Mouse (Mus musculus): ENCODE measurements around the gene Ppfia4. TPM values are rescaled to one million over a fixed set of nuclear protein-coding genes. Genes with fewer than 3 reads are reported as not detected.

The Ppfia4 gene
- polyA plus RNA-seq, 1 experiment from 2014 or later = 2.5 TPM

GRCm38 (mm10) chr1:134363194-134363593 lies 30.5 kb upstream of the Ppfia4 start:
- no peak for TF ChIP-seq CTCF (IDR thresholded peaks at IDR 0.05; ENCODE audit: low read depth)
- Histone ChIP-seq H3K4me3 (ENCODE audit: low read depth, low read length) (no peak overlapping the region), H3K36me3 (ENCODE audit: control insufficient read depth, insufficient read depth) (peaks cover 8% of the 10 kb centered on the region; the same call in 1 of the 2 replicates), H3K27ac (ENCODE audit: low read depth, low read length) (no peak overlapping the region), H3K4me2 (replicated peaks; ENCODE audit: low read depth) (no peak overlapping the region), H3K9ac (ENCODE audit: low read depth, low read length) (no peak overlapping the region), H3K4me1 (replicated peaks; ENCODE audit: control insufficient read depth, insufficient read depth, low read length) (peaks cover 3% of the 10 kb centered on the region; the same call in 1 of the 2 replicates), H3K9me3 (ENCODE audit: control insufficient read depth) (no peaks in the 10 kb centered on the region), H3K27me3 (replicated peaks; ENCODE audit: control insufficient read depth, insufficient read depth, low read length) (no peaks in the 10 kb centered on the region)
- WGBS = 82% methylated on average over 4 of the region's 4 CpGs
- no peak for ATAC-seq

DNA sequence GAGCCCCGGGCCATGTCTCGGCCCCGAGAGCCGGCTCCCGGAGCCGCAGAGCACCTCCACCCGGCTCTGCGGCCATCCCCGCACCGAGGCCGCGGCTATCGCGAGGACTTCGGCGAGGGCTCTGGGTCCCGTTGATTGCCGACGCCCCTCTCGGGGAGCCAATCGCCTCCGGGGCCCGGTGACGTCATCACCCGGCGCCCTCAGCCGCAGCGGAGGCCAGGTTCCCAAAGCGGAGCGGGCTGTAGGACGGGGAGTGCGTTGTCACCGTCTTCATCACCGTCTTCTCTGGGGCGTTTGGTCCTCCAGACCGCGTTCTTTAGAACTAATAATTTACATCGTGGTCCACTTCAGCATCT lies 29.1 kb upstream of the Ppfia4 start, which contains the start of gene Tmem183a:
Tmem183a (minus strand) TSS at position 123 of the 356 bp plus-strand sequence.
- Histone ChIP-seq H3K36me3 (ENCODE audit: control insufficient read depth, insufficient read depth) (peaks cover 14% of the 10 kb centered on the region), H3K4me2 (replicated peaks; ENCODE audit: low read depth) (peak within 1 kb of the TSS; percentile 80), H3K27ac (ENCODE audit: low read depth, low read length) (peak within 1 kb of the TSS; percentile 92), H3K9ac (ENCODE audit: low read depth, low read length) (peak within 1 kb of the TSS; percentile 94), H3K9me3 (ENCODE audit: control insufficient read depth) (no peaks in the 10 kb centered on the region), H3K4me3 (ENCODE audit: low read depth, low read length) (peak within 1 kb of the TSS; percentile 87), H3K27me3 (replicated peaks; ENCODE audit: control insufficient read depth, insufficient read depth, low read length) (no peaks in the 10 kb centered on the region), H3K4me1 (replicated peaks; ENCODE audit: control insufficient read depth, insufficient read depth, low read length) (peaks cover 3% of the 10 kb centered on the region; the same call in 1 of the 2 replicates)
- 0% methylated on average over 38 of the region's 38 CpGs for WGBS
- ATAC-seq = peak; percentile 95
- TF ChIP-seq CTCF (IDR thresholded peaks at IDR 0.05; ENCODE audit: low read depth) = no peak

DNA sequence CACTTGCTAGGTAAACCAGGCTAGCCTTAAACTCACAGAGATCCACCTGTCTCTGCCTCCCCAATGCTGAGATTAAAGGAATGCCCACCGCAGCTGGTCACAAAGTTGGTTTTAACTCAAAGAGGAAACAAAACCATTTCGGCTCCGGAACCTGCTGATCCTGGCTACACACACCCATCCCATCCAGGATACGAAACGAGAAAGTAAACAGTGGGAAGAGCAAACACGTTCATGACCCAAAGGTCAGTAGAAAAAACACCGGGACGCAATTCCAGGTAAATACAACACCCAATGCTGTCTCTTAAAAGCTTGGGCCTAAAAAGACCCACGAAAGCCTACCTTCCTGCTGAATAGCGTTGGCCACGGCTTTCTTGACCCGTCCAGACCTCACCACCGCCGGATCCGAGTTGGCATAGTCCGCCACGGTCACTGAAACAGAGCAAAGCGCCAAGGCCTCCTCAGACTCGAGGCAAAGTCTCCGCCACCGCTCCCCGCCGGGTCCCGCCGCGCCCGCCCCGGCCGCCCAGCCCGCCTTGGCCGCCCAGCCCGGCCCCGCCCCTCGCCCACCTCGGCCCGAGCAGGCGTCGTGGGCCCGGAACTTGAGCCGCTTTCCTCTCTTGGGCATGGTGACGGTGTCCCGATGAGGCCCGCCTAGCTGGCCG lies 28.6 kb upstream of the Ppfia4 start:
- H3K9ac ChIP-seq (ENCODE audit: low read depth, low read length) = peak overlapping the region; percentile 94
- ATAC-seq = peak; percentile 77
- H3K4me2 ChIP-seq (replicated peaks; ENCODE audit: low read depth) = peak overlapping the region; percentile 80
- peak overlapping the region; percentile 87 for H3K4me3 ChIP-seq (ENCODE audit: low read depth, low read length)
- H3K36me3 ChIP-seq (ENCODE audit: control insufficient read depth, insufficient read depth) = peaks cover 15% of the 10 kb centered on the region
- peak overlapping the region; percentile 92 for H3K27ac ChIP-seq (ENCODE audit: low read depth, low read length)
- H3K4me1 ChIP-seq (replicated peaks; ENCODE audit: control insufficient read depth, insufficient read depth, low read length) = peaks cover 3% of the 10 kb centered on the region; the same call in 1 of the 2 replicates
- under 1% methylated on average over 44 of the region's 44 CpGs for WGBS
- no peaks in the 10 kb centered on the region for H3K9me3 ChIP-seq (ENCODE audit: control insufficient read depth)
- H3K27me3 ChIP-seq (replicated peaks; ENCODE audit: control insufficient read depth, insufficient read depth, low read length) = no peaks in the 10 kb centered on the region
- no peak for TF ChIP-seq CTCF (IDR thresholded peaks at IDR 0.05; ENCODE audit: low read depth)

DNA sequence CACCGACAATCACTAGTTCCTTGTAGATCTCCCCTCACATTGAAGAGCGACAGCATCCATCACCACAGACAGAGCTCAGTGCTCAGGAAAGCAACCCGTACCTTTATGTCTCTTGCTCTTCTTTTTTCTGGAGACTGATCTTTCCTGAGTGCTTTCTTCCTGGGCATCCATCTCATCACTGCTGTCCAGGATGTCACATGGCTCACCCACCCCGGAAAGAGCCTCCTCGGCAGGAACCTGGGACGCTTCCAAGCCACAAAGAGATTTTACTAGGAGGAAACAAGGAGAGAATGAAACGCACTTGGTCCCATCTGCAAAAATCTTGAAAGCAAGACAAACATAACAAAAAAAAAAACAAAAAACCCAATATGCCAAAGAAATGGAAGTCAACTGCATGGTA lies 27.9 kb upstream of the Ppfia4 start:
- H3K4me3 ChIP-seq (ENCODE audit: low read depth, low read length) = peak overlapping the region; percentile 87
- no peaks in the 10 kb centered on the region for H3K27me3 ChIP-seq (replicated peaks; ENCODE audit: control insufficient read depth, insufficient read depth, low read length)
- ATAC-seq = no peak
- H3K4me2 ChIP-seq (replicated peaks; ENCODE audit: low read depth) = peak overlapping the region; percentile 80
- no peak overlapping the region for H3K27ac ChIP-seq (ENCODE audit: low read depth, low read length)
- H3K36me3 ChIP-seq (ENCODE audit: control insufficient read depth, insufficient read depth) = peaks cover 22% of the 10 kb centered on the region
- H3K4me1 ChIP-seq (replicated peaks; ENCODE audit: control insufficient read depth, insufficient read depth, low read length) = peaks cover 3% of the 10 kb centered on the region; the same call in 1 of the 2 replicates
- H3K9me3 ChIP-seq (ENCODE audit: control insufficient read depth) = no peaks in the 10 kb centered on the region
- H3K9ac ChIP-seq (ENCODE audit: low read depth, low read length) = peak overlapping the region; percentile 94
- 59% methylated on average over 7 of the region's 7 CpGs for WGBS
- TF ChIP-seq CTCF (IDR thresholded peaks at IDR 0.05; ENCODE audit: low read depth) = no peak

DNA sequence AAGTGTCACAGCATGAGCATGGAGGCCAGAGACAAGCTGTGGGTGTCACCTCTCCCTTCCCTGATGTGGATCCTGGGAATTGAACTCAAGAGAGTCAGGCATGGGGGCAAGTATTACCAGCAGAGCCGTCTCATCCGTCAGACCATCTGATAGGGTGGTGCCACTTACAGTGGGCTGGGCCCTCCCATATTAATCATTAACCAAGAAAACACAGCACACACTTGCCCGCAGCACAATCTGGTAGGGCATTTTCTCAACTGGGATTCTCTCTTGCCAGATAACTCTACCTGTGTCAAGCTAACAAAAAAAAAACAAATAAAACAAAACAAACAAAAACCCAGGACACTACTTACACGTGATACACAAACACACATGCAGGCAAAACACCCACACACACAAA lies 24.7 kb upstream of the Ppfia4 start:
- Histone ChIP-seq H3K4me2 (replicated peaks; ENCODE audit: low read depth) (no peak overlapping the region; the same call in 1 of the 2 replicates), H3K27ac (ENCODE audit: low read depth, low read length) (peak overlapping the region; percentile 41; the same call in 1 of the 2 replicates), H3K36me3 (ENCODE audit: control insufficient read depth, insufficient read depth) (peaks cover 53% of the 10 kb centered on the region), H3K9me3 (ENCODE audit: control insufficient read depth) (no peaks in the 10 kb centered on the region), H3K4me1 (replicated peaks; ENCODE audit: control insufficient read depth, insufficient read depth, low read length) (peaks cover 2% of the 10 kb centered on the region; the same call in 1 of the 2 replicates), H3K9ac (ENCODE audit: low read depth, low read length) (no peak overlapping the region), H3K27me3 (replicated peaks; ENCODE audit: control insufficient read depth, insufficient read depth, low read length) (no peaks in the 10 kb centered on the region), H3K4me3 (ENCODE audit: low read depth, low read length) (no peak overlapping the region)
- ATAC-seq = no peak
- TF ChIP-seq CTCF (IDR thresholded peaks at IDR 0.05; ENCODE audit: low read depth) = no peak
- 44% methylated on average over 4 of the region's 4 CpGs for WGBS

- Histone ChIP-seq H3K27me3 (replicated peaks; ENCODE audit: control insufficient read depth, insufficient read depth, low read length) (no peaks in the 10 kb centered on the region), H3K9me3 (ENCODE audit: control insufficient read depth) (no peaks in the 10 kb centered on the region), H3K36me3 (ENCODE audit: control insufficient read depth, insufficient read depth) (peaks cover 79% of the 10 kb centered on the region), H3K9ac (ENCODE audit: low read depth, low read length) (no peak overlapping the region), H3K4me3 (ENCODE audit: low read depth, low read length) (no peak overlapping the region), H3K4me1 (replicated peaks; ENCODE audit: control insufficient read depth, insufficient read depth, low read length) (no peaks in the 10 kb centered on the region; the same call in 1 of the 2 replicates), H3K4me2 (replicated peaks; ENCODE audit: low read depth) (no peak overlapping the region), H3K27ac (ENCODE audit: low read depth, low read length) (no peak overlapping the region)
- ATAC-seq = no peak
- WGBS = 85% methylated on average over 2 of the region's 2 CpGs
- TF ChIP-seq CTCF (IDR thresholded peaks at IDR 0.05; ENCODE audit: low read depth) = no peak
These were observed 20.6 kb upstream of the Ppfia4 start for GRCm38 (mm10) chr1:134353326-134353725.

Measured in intestine, postnatal 0 days (tissue).